Mouse (Mus musculus): ENCODE measurements around the gene Cybrd1.
A peak's percentile ranks its signal among the peaks of the same experiment; 100 is the strongest.

Gene Cybrd1

DNA sequence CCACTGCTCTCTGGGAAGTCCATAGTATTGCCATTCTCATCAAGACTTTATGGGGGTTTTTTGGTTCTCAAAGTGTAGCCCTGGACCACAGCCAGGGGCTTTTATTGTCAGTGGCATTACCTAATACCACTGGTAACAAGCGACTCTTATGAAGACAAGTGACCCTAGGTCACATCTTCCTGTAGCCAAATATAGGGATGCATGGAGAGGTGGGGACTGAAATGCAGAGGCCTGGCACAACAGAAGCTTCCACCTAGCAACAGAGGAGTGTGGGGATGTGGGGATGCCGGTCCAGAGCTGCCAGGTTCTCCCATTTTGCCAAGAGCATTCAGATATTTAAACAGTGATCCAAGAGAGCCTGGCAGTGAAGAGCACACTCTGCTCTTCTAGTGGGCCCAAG lies 5.9 kb downstream of the Cybrd1 start:
- DNase-seq (ENCODE audit: low spot score in 2 of 2): no peak

DNA sequence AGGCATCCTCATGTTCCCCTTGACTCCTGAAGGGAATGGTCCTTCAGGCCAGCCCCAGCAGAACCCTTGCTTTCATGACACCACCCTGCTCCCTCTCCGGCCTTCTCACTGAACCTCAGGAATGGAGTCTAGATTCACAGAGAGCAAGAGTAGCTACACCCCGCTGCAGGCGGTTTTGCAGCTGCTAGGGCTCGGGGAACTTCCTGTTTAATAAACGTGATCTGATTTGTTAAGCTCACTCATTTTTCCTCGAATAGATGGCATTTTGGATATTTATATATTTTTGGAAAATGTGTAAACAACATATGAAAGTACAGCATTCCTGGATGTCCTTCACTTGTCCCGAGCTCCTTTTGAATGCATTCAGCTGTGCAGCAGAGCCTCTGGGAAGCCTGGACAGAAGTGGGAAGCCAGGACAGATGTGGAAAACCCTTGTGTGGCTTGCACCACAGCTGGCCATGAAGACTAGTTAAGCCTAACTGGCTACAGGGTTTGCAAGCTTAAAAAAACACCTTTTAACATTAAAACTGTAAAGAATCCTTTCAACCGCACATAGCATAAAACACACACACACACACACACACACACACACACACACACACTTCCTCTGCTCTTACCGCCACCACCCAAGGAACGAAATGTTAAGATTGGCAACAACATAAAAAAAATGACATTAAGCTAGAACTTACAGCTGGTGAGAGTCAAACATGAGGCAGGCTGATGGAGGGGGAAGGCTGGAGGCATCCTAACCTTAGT lies 10.2 kb downstream of the Cybrd1 start:
- DNase-seq (ENCODE audit: low spot score in 2 of 2): no peak

DNA sequence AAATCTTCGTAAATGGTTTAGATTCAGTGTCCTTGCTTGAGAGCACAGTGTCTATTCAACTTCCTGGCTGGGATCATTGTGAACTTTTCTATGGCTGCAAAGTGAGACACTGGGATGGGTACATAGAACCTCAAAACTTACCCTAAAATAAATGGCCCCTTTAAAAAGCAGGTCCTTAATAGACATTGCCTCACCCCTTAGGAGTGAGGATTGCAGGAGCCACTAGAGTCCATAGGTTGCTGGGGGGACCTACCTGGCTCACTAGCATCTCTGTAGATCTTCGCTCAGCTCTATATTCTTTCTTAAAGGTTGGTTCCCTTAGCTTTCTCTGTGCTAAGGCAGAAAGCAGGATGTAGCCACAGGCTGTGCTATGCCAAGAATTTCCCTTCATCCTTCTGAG lies 12.6 kb downstream of the Cybrd1 start:
- DNase-seq (ENCODE audit: low spot score in 2 of 2): no peak

DNA sequence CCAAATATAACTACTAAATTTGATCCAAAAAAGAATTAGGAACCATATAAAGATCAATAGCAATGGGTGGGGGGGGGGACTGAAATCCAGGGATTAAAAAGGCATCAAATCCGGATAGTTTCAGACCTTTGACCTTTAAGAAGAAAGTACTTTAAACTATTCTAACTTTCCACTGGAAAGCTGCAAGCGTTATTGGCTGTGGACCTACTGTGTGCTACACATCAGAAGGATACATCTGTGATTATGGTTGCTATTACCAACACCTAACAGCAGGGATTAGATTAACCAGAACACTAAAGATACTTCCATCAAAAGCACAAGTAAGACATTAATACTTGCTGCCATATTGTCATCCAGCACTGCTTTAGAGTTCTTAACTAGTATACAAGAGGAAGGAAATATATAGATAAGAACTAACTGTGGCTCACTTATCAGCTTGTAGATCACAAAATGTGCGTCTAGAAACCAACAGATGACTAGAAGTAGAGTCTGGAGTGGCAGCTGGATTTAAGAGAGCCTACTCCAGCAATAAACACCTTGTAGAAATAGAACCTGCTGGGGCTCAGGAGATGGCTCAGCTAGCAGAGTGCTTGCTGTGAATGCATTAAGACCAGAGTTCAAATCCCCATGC lies 14.3 kb downstream of the Cybrd1 start:
- no peak for DNase-seq (ENCODE audit: low spot score in 2 of 2)

DNA sequence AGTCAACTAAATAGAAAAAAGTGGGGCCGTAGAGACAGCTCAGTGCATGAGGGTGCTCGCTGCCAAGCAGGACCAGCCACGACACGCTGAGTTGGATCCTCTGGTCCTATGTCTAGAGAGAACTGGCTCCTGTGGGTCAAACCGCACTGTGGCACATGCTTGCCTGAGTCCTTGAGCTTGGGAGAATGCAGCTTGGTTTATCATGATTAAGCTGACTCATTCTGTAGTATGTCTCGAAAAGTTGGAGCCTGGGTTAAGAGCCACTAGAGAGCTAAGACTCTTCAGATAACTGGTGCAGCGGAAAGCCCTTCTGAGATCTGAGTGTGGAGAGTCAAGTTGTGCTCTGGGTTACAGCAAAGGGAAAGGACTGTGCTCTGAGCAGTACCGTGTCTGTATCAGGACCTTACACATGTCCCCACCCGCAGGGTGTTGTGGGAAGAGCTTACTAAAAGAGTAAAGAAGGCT lies 16.4 kb downstream of the Cybrd1 start:
- DNase-seq (ENCODE audit: low spot score in 2 of 2): no peak

DNA sequence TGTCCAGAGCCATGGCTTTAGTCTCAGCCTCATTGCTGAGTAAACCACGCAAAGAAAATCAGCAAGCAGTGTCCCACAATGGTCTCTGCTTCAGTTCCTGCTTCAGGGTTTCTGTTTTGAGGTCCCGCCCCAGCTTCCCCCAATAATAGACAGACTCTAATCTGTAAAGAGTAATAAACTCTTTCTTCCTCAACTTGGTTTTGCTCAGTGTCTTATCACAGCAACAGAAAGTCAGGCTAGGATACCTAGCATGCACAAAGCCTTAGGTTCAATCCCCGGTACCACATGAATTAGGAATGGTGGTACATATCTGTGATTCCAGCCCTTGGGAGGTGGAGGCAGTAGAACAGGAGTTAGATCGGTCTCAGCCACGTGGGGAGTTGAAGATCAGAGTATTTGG lies 17.1 kb downstream of the Cybrd1 start:
- no peak for DNase-seq (ENCODE audit: low spot score in 2 of 2)

DNA sequence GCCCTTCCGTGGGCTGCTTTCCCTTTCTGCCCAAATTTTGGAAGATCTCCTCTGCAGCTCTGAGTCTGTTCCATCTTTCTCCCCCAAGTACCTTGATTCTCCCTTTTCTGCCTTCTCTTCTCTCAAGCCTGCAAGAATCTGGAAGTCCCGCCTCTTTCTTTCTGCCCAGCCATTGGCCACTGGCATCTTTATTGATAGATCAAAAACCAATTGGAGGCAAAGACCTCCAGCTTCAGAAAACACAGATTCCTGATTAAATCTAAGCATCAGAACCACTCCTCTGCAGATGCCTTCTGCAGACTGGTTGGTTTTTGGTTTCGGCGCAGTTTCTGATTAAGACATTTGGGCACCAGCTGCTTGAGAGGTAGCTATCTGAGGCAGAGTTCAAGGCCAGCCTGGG lies 22.9 kb downstream of the Cybrd1 start:
- DNase-seq (ENCODE audit: low spot score in 2 of 2): no peak

DNA sequence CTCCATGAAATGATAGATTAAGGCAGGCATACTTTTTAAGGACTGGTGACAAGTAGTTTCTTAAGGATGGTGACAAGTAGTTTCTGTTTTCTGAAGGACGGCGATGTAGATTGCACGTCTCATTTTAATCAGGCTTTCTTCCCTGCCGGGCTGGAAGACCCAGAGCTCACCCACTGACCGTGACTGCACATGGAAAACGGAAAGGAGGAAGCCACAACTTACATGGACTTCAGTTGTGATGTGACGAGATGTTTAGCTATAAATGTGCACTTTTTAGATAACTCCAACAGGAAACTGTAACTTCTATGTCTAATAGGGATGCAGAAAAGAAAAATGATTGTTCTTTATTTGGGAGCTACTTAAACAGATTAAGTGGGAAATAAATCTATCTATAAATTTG lies 24.7 kb downstream of the Cybrd1 start:
- DNase-seq (ENCODE audit: low spot score in 2 of 2): no peak

DNA sequence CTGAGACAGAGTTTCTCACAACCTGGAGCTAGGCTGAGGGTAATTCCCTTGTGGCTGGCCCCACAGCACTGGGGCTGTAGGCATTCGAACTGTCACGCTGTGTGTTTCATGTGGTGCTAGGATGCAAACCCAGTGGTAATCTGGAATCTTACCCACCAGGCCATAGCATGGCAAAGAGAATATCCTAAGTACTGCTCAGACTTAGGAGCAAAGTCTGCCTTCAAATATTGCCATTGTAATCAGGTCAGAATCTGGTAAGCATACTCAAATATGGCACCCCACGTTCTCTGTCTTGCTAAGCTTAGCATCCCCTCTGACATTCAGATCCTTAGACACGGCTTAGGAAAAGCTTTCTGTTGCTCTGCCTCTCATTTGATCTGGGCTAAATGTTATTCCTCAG lies 28.1 kb downstream of the Cybrd1 start:
- no peak for DNase-seq (ENCODE audit: low spot score in 2 of 2)

DNA sequence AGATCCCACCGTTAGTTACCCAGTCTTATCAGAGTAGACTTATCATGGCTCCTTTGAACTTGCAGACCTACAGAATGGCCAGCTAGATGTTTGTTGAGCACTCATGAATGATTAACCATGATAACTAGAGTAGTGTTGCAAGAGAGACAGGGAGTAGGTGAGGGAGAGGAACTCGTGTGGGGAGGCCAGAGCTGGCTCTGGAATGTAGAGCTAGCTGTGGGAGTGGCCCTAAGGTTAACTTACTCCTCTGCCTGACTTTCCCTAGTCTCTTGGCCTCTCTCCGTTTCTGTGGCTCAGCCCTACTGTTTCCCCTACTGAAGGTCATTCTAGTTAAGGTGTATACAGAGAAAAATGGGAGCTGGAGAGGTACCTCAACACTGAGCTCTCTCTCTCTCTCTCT lies 28.5 kb downstream of the Cybrd1 start:
- no peak for DNase-seq (ENCODE audit: low spot score in 2 of 2)

DNA sequence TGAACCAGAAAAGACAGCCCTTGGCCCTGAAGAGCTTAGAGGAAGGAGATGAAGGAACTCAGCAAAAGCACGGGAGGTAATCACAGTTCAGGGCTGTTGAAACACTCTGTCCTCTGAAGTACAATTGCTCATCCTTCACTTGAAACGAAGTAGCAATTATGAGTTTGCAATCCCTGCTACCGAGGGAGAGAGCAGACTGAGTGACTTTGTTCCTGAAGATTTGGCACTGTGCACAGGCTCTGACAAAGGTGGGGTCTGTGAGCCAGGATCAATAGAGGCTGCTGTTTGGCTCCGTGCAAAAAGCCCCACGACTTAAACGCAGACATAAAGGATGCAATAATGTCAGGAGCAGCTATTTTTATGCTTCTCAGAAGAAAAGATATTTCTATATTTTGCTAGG lies 30.1 kb downstream of the Cybrd1 start:
- no peak for DNase-seq (ENCODE audit: low spot score in 2 of 2)

DNA sequence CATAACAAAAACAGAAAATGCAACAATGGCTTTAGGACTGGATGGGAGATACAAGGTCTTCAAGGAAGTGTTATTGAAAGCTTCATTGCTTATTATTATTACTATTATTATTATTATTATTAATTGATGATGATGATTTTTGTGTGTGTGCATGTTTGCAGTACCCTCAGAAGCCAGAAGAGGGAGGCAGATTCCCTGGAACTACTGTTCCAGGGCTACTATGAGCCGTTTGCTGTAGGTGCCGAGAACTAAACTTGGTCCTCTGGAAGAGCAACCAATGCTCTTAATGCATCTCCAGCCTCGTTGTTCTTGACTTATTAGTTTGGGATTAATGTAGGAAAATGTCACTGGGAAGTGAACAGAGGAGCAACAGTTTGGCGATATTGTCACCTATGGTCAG lies 34.4 kb downstream of the Cybrd1 start:
- DNase-seq (ENCODE audit: low spot score in 2 of 2): no peak

DNA sequence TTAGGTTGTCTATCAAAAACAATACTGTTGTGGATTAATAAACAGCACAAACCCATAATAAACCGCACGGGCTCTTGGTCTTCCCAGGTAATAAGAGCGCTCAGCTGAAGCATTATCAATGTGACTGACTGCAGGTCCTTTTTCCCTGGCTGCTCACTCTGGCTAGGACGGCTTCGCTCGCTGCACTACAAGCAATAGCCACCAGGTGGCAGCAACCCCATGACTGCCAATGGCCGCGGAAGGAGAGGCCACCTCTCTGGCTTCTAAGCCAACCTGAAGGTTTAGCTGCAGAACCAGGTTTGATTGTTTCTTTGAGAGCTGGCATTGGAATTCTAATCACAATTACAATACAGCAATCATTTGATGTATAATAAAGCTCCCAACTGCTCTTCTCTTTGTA lies 37.8 kb downstream of the Cybrd1 start:
- DNase-seq (ENCODE audit: low spot score in 2 of 2): peak; percentile 73 to 88

DNA sequence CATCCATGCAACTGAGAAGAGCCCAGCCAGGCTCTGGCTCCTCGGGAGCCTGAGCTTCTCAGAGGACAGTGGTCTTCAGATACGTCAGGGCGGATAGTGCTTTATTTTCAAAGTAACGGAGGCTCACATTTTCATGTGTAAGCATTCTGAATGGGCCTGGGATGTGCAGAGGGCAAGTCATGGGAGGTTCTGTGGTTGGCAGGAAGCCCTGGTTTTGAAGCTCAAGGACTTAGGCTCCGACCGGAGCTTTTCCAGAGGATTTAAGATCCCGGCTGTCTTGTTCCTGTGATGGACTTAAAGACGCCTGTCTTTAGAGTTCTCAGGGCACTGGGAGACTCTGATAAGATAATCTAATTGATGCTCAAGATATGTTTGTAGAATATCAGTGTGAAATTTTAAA lies 38.7 kb downstream of the Cybrd1 start:
- DNase-seq (ENCODE audit: low spot score in 2 of 2): no peak

DNA sequence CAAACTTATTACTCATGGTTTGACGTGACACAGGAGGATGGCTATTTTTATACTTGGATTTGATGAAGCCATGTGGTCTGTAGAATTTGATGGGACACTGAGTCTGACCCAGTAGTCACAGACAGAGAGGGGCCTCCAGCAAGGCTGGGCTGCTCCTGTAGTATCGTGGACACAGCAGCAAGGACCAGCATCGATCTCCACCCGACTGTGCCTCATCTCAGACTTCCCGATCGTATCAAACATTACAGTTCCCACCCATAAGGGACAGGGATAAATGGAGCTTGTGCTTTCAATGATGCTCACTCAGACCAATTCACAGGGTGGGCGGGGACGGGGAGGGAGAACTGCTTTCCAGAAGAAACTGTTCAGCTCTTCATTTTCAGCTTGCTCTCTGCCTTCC lies 40.2 kb downstream of the Cybrd1 start:
- no peak for DNase-seq (ENCODE audit: low spot score in 2 of 2)

DNA sequence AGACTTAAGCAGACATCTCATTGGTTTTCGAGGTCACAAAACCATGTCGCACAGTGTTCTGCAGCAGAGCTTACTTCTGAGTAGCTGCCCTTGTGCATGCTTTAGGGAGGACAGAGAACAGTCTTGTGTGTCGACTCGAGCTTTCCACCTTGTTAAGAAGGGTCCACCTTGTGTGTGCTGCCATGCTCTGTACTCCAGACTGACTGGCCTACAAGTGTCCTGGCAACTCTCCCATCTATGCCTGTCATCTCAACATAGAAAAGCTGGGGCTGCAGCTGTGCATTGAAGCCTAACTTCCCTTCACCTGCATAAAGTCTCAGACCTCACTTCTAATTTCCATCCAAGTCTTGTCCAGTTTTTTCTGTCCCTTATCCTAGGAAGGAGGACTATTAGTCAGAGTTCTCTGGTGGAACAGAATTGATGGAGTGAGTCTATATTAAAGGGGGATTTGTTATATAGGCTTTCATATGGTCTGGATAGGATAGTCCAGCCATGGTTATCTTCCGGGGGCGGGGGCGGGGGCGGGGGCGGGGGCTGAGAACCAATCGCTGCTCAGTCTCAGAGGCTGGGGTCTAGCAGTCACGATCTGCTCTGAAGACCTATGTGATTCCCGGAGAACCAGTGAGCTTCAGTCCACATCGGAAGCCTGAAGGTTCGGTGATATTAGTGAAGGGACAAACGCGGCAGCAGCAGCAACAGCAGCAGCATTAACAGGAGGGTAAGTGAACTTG lies 42.0 kb downstream of the Cybrd1 start:
- no peak for DNase-seq (ENCODE audit: low spot score in 2 of 2)

DNA sequence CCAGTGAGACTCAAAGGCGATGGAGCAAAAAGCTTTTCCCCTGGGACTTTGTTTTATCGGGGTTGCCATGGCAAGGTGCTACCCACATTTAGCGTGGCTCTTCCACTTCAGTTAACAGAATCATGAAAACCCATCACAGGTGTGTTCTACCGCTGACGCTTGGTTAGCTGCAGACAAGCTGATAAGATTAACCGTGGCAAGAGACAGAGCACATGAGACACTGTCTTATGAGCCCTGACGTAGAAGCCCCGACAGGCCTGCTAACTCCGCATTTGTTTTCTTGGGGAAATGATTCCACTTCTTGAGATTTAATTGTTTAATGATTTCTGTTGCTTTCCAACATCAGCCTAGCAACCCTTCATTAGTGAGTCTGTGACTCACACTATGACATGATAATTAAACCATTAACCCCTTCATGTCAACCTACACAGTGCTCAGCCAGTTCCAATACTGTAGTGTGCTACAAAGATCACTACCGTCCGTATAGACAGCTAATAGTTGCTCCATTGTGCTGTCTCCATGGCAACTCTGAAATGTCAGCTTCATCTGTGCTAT lies 42.7 kb downstream of the Cybrd1 start:
- DNase-seq (ENCODE audit: low spot score in 2 of 2): peak in 1 of 2 experiments; percentile 3

DNA sequence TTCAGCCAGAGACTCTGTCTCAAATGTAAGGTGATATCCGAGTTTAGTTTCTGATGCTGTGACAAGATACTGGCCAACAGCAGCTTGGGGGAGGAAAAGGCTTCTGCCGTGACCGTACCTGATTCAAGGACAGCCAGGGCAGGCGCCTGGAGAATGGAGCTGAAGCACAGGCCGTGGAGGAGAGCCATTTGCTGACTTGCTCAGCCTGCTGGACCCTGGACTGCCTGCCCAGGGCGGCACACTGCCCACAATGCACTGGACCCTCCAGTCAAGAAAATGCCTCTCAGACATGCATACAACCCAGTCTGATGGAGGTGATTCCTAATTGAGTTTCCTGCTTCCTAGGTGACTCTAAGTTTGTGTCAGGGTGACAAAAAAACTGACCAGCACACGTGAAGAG lies 43.8 kb downstream of the Cybrd1 start:
- no peak for DNase-seq (ENCODE audit: low spot score in 2 of 2)

DNA sequence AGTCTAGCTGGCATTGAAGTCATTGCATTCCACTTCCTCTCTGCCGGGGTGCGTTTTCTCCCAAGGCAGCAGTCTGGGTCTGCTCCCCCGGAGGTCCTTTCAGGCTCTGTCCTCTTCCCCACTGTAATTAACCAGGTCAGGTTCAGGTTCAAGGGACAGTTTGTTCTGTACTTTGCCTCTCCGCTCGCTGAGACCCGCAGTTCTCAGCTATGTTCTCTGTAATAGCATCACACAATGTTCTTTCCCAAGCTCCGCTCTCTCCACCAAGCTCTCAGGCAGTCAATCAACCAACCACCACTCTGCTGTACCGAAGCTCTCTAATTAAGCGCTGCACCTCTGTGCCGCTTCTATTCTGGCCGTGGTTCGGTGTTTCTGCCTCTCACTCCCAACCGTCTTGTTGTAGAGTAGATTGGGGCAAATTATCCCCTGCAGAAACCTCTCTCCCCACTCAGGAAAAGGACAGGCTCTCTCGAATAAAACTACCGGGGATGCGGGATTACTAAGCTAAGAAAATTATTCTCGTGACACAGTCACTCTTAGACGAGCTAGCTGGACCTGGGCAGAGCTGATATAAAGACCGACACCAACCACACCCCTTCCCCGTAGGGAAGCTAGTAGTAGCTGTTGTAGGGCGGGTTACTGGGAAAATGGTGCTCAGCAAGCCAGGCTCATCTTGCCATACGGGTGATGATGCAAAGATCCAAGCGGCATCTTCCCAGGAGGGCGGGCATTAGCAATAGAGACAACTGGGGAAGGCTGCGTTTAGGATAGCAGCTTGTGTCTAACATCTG lies 45.3 kb downstream of the Cybrd1 start:
- DNase-seq (ENCODE audit: low spot score in 2 of 2): no peak

DNA sequence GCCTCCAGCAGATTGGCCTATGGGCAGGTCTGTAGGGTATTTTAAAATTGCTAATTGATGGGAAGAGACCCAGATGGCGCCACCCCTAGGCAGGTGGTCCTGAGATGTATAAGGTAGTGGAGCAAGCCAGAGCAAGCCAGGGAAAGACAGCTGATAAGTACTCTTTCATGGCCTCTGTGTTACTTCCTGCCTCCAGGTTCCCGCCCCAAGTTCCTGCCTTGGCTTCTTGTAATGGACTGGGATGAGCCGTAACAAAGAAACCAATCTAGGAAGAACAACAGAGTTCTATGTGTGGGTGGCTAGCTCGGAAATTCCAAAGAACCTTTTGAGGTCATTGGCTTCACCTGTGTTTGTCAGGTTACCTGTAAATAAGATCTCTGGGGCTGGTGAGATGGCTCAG lies 49.5 kb downstream of the Cybrd1 start:
- DNase-seq (ENCODE audit: low spot score in 2 of 2): no peak

DNA sequence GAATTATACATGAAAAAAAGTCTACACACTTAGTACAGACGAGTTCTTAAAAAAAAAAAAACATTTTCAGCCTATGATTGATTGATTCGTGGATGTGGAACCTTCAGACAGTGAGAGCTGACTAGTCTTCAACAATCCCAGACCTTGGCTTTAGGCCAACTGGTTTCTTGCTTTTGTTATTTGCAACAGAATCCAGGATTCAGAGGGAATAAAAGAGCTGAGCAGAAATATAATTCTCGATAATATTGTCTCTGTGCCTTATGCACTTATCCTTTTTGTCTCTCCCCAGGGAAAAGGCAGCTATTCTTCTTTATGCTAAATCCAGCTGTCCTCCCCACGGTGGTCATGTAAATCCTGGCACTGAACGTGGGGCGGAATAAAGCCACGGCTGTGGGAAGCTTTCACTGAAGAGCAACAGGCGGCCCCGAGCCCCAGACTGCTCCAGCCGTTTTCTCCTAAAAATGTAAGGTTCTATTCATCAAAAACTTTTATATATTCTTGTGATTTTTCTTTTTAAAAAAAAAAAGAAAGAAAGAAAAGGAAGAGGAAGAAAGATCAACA lies 50.8 kb downstream of the Cybrd1 start:
- DNase-seq (ENCODE audit: low spot score in 2 of 2): no peak

DNA sequence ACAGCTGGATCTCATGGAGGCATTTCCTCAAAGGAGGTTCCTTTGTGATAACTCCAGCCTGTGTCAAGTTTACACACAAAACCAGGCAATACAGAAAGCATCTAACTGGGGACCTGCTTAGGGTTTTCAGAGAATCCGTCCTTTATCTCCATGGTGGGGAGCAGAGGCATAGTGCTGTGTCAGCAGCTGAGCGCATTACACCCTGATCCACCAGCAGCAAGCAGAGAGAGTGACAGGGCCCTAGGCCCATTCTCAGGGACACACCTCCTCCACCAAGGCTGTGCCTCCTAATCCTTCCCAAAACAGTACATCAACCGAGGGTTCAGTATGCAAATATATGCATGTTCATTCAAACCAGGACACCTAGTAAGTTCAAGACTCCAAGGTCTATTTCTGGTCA lies 55.3 kb downstream of the Cybrd1 start:
- no peak for DNase-seq (ENCODE audit: low spot score in 2 of 2)

Measured in cerebellum, postnatal 4 days (tissue).